Mouse (Mus musculus) C2C12 (cell line): ENCODE results near the gene Rrad.

Experiments
- CTCF ChIP-seq: IDR thresholded peaks from one replicate; pipeline ENCODE4 v1.5.1; 2011; ENCODE audit not compliant: control insufficient read depth, insufficient read depth, insufficient read length
- FOSL1 ChIP-seq: IDR thresholded peaks from one replicate; pipeline ENCODE4 v1.8.0; 2011; ENCODE audit warnings: mild to moderate bottlenecking, low read length; ENCODE audit not compliant: poor library complexity, insufficient read depth, severe bottlenecking
- MAX ChIP-seq: IDR thresholded peaks from one replicate; pipeline ENCODE4 v1.6.1; 2011; ENCODE audit warnings: mild to moderate bottlenecking, control low read depth

- TF ChIP-seq CTCF = no peak
- TF ChIP-seq MAX = no peak
- no peak for TF ChIP-seq FOSL1
Observed at GRCm38 (mm10) chr8:104584522-104584921, 46.6 kb downstream of the Rrad start.
